17 mouse cellular contexts compared by ENCODE assay signal in genomic region chr7:54622436-54622835, GRCm38 (mm10).
"Had no signal": no experiment of that assay in that cellular context is flagged by ENCODE, and none has a peak within 500 bp of the region (broad histone marks: within the 10 kb centered on the region; RNA-seq: fewer than 3 reads in every experiment).

No protein-coding gene starts in this region.

- H3K27ac ChIP-seq: lung, embryonic 15.5 days; macrophage; midbrain, embryonic 13.5 days; midbrain, embryonic 15.5 days; neural tube, embryonic 12.5 days; stomach, embryonic 15.5 days; stomach, postnatal 0 days had no signal

- H3K4me3 ChIP-seq: lung, embryonic 15.5 days; megakaryocyte, embryonic 14.5 days; midbrain, embryonic 13.5 days; midbrain, embryonic 15.5 days; neural tube, embryonic 12.5 days; stomach, embryonic 15.5 days had no signal

- DNase-seq: lung, adult 2 months; lung, postnatal 14 days; lung, postnatal 36 days; right cerebral cortex, postnatal 14 days; thymus, adult 2 months; thymus, postnatal 25 days; thymus, postnatal 4 days had no signal

- H3K27me3 ChIP-seq: lung, embryonic 15.5 days; megakaryocyte, embryonic 14.5 days; midbrain, embryonic 13.5 days; midbrain, embryonic 15.5 days; neural tube, embryonic 12.5 days; stomach, embryonic 15.5 days had no signal

- H3K36me3 ChIP-seq: lung, embryonic 15.5 days; midbrain, embryonic 13.5 days; midbrain, embryonic 15.5 days; neural tube, embryonic 12.5 days; stomach, embryonic 15.5 days had no signal

- H3K9ac ChIP-seq: lung, embryonic 15.5 days; midbrain, embryonic 13.5 days; midbrain, embryonic 15.5 days; neural tube, embryonic 12.5 days; stomach, embryonic 15.5 days had no signal

- H3K4me2 ChIP-seq: lung, embryonic 15.5 days; midbrain, embryonic 11.5 days; midbrain, embryonic 13.5 days; midbrain, embryonic 15.5 days; neural tube, embryonic 12.5 days; stomach, embryonic 15.5 days had no signal

- H3K9me3 ChIP-seq: lung, embryonic 15.5 days; megakaryocyte, embryonic 14.5 days; midbrain, embryonic 13.5 days; midbrain, embryonic 15.5 days; neural tube, embryonic 12.5 days; stomach, embryonic 15.5 days had no signal

- H3K4me1 ChIP-seq: lung, embryonic 15.5 days; megakaryocyte, embryonic 14.5 days; midbrain, embryonic 13.5 days; midbrain, embryonic 15.5 days; neural tube, embryonic 12.5 days; stomach, embryonic 15.5 days had no signal

- ATAC-seq: lung, postnatal 0 days; midbrain, embryonic 13.5 days; midbrain, embryonic 15.5 days had no signal
